Mouse (Mus musculus) yolk sac, embryonic 10.5 days (tissue): Measurements from ENCODE around the gene Coro7.
"Not testable (repeated sequence)": the region's sequence is repeated elsewhere in the genome, so short reads cannot be mapped to it uniquely, and the experiment has no call there.

Experiments used
- DNase-seq: peaks from one replicate; pipeline ENCODE4 v3.0.0-alpha.2; 2017; ENCODE audit warnings: low spot score

Gene Coro7

GRCm38 (mm10) chr16:4682628-4683179 is 3.1 kb upstream of the Coro7 start:
- DNase-seq = no peak

DNA sequence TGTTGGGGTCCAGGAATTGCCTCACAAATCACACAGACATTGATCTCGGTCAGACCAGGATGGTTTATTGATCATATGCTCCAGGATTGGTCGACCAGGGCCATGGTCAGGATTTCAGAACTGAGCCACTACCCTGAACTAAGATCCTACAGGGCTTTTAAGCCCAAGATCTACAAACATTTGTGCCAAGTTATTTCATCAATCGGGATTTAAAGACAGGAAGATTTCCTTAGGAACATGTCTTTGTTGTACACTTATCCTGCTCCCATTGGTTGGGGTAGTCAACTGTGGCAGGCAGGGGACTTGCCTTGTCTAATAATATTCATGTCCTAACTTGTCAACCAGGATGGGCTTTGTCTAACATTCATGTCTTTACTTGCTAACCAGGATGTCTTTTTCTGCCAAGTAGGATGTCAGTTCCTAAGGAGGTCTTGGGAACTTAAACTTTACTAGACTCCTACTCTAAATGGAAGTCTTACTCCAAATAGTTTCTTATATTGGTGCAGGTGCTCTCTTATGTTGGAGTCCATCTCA is 1.4 kb upstream of the Coro7 start:
- not testable (repeated sequence) for DNase-seq

GRCm38 (mm10) chr16:4678080-4678479 is 1.5 kb downstream of the Coro7 start:
- DNase-seq = no peak

GRCm38 (mm10) chr16:4676836-4677235 is 2.7 kb downstream of the Coro7 start:
- DNase-seq = no peak

GRCm38 (mm10) chr16:4674091-4674490 is 5.5 kb downstream of the Coro7 start:
- no peak for DNase-seq

DNA sequence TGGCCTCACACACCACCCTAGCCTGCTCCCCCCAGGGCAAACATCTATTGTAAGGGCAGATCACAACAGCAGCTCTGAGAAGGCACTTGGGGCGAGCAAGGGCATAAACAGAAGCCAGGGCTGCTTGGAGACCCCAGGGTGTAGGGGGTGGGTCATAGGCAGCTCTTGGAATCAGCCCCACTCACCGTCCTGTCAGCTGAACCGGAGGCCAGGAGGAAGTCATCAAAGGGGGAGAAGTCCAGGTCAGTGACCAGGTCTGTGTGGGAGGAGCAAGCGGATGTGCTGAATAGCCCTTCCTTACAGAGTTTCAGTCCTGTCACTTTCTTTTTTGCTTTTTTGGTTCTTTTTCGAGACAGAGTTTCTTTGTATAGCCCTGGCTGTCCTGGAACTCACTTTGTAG is 9.3 kb downstream of the Coro7 start:
- DNase-seq = peak; percentile 65

GRCm38 (mm10) chr16:4667190-4667808 is 12.3 kb downstream of the Coro7 start:
- peak; percentile 59 for DNase-seq

- DNase-seq = no peak
Observed at GRCm38 (mm10) chr16:4665726-4666125, 13.9 kb downstream of the Coro7 start.

- no peak for DNase-seq
Observed at GRCm38 (mm10) chr16:4663806-4664205, 15.8 kb downstream of the Coro7 start.

DNA sequence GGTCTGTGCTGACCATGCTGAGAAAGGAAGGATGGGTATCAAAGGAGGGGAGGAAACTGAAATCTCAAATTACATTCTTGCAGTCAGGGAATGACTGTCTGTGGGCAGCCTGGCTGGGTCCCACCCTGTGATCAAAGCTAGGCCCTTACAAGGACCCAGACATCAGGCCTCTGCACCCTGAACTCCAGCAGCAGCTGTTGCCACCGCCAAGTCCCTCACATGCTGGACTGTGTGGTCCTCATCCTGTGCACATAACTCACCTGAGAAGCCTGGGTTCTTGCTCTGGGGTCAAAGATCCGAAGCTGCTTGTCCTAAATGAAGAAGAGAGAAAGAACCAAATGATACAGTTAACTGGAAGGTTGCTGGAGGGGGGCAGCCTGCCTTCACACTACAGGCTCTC is 18.0 kb downstream of the Coro7 start:
- no peak for DNase-seq

- DNase-seq = no peak
Observed at GRCm38 (mm10) chr16:4659326-4659725, 20.3 kb downstream of the Coro7 start.

- peak; percentile 75 for DNase-seq
Observed at GRCm38 (mm10) chr16:4658781-4659245, 20.8 kb downstream of the Coro7 start.

GRCm38 (mm10) chr16:4656571-4657081 is 23.0 kb downstream of the Coro7 start:
- DNase-seq = no peak

GRCm38 (mm10) chr16:4655764-4656570 is 23.6 kb downstream of the Coro7 start:
- no peak for DNase-seq

DNA sequence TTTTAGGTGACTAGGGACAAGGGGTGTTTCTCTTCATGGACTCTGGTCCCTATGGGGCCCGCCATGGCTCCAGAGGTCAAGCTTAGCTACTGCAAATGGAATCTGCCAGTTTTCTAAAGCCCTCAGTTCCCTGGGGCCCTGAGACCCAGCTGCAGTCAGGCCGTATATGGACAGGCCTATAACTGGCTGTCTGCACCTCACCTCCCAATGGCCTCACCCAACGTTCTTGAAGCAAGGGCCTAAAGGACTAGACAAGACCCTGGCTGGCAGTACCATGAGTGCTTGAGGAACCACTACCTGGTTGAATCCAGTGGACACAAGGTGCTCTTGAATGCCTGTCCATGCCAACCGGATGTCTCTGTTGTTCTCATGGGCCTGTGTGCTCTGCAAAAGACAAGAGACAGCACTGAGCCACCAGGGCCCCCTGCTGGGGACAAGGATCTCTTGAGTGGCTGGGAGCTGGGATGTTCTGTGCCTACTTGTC is 24.3 kb downstream of the Coro7 start:
- DNase-seq = no peak

DNA sequence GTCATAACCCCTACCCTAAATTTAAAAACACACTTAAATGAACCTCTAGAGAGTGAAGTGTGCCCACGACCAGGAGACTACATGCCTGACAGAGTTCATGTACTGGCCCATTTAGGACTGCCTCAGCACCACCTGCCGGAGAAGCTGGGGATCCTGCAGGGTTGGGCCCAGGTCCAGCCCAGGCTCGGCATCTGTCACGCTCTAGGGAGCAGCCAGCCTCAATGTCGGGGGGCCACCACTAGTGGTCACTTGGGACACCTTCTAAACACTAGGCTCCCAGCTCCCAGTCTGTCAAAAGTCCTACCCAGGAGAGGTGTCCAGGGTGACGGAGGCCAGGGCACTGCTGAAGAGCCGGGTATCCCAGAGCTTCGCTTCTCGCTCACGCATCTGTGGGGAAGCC is 24.9 kb downstream of the Coro7 start:
- DNase-seq = no peak

- no peak for DNase-seq
Observed at GRCm38 (mm10) chr16:4652707-4653416, 26.7 kb downstream of the Coro7 start.

- no peak for DNase-seq
Observed at GRCm38 (mm10) chr16:4651624-4652023, 28.0 kb downstream of the Coro7 start.

DNA sequence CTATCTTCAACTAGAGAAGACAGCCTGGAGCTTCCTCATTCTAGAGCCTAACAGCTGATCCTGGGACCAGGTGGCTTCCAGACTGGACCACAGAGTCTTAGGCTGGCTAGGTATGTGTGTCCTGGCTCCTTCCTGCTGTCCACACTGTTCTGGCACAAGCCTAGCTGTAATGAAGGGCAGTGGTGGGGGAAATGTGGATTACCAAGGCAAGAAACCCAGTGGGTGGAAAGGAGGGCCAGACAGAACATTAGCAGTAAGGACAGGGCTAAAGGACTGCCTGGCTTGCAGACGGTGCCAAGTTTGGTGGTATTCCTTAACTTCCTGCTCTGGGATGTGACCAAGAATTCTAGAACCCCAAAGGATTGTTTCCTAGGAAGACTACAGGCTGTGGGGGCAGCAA is 28.5 kb downstream of the Coro7 start:
- DNase-seq = no peak

DNA sequence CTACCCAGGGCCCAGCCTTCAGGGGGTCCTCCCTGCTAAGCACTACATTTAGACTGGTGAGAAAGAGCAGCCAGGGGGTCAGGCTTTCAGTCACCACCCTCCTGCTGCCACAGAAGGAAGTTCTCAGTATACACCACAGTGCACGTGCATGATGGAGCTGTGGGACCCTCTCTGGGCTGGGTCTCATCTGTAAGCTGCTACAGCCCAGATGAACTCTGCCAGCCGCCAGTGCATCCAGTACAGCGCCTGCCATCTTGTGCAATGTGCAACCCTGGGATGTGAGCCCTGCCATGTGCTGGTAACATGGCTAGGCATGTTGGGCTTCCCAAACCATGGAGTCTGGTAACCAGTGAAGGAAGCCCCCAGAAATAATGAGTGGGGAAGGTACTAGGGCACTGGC is 29.4 kb downstream of the Coro7 start:
- DNase-seq = no peak

DNA sequence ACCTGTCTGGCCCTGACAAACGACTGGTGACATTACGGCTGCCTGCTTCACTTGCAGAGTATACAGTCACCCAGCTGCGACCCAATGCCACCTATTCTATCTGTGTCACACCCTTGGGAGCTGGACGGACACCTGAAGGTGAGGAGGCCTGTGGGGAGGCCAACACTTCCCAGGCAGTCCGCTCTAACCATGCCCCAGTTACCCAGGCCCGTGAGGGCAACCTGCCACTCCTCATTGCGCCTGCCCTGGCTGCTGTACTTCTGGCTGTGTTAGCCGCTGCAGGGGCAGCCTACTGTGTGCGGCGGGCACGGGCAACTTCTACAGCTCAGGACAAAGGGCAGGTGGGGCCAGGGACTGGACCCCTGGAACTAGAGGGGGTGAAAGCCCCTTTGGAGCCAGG is 29.9 kb downstream of the Coro7 start:
- DNase-seq = no peak

DNA sequence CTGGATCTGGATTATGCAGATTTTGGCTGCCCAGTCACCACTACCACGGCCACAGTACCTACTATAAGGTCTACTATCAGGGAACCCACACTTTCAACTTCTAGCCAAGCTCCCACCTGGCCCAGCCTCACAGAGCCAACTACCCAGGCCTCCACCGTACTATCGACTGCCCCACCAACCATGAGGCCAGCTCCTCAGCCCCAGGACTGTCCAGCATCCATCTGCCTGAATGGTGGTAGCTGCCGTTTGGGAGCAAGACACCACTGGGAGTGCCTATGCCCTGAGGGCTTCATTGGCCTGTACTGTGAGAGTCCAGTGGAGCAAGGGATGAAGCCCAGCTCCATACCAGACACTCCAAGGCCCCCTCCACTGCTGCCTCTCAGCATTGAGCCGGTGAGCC is 30.4 kb downstream of the Coro7 start:
- no peak for DNase-seq
